In genomic region chr6:129318395-129318794, GRCm38 (mm10) we compare ENCODE assay signal across 21 mouse cellular contexts. TPM values are rescaled to one million over a fixed set of nuclear protein-coding genes. Genes with fewer than 3 reads are reported as not detected.
A peak's percentile ranks its signal among the peaks of the same experiment; 100 is the strongest.
DNase-seq lines count a peak whose midpoint lies in the region; ATAC-seq and TF ChIP-seq lines count a peak whose summit lies in the region.
"Had no signal": no experiment of that assay in that cellular context is flagged by ENCODE, and none has a peak within 500 bp of the region (broad histone marks: within the 10 kb centered on the region; RNA-seq: fewer than 3 reads in every experiment).

No protein-coding gene starts in this region.

- ATAC-seq in liver, embryonic 14.5 days (ENCODE audit: insufficient read depth), result no peak
- no peak for ATAC-seq in liver, embryonic 12.5 days
- peak; percentile 42 for ATAC-seq in CD4-positive, CD25-positive, alpha-beta regulatory T cell, adult 4 months
- ATAC-seq in megakaryocyte, adult 5-6 weeks (ENCODE audit: poor library complexity, severe bottlenecking), result 0 out of 2 replicates have a peak, but pooled peaks have one; percentile 39
- ATAC-seq: intestine, embryonic 16.5 days had no signal

- no peak overlapping the region for H3K27ac ChIP-seq in liver, embryonic 14.5 days
- no peak overlapping the region for H3K27ac ChIP-seq in liver, embryonic 12.5 days
- H3K27ac ChIP-seq: forebrain, embryonic 10.5 days; heart, embryonic 13.5 days; limb, embryonic 15.5 days; lung, embryonic 15.5 days had no signal

- WGBS in liver, embryonic 14.5 days (ENCODE audit: insufficient replicate concordance), result 31% methylated on average over 1 of the region's 1 CpGs
- WGBS in liver, embryonic 12.5 days (ENCODE audit: insufficient replicate concordance), result 24% methylated on average over 1 of the region's 1 CpGs

- no peak overlapping the region for H3K9ac ChIP-seq in liver, embryonic 14.5 days (replicated peaks)
- no peak overlapping the region for H3K9ac ChIP-seq in liver, embryonic 12.5 days
- H3K9ac ChIP-seq: heart, embryonic 13.5 days; limb, embryonic 15.5 days; lung, embryonic 15.5 days had no signal

- H3K4me3 ChIP-seq in liver, embryonic 14.5 days (ENCODE audit: insufficient read depth in 1 of 2, low read depth in 2 of 2, low read length in 2 of 2), result no peak overlapping the region
- H3K4me3 ChIP-seq in liver, embryonic 12.5 days, result no peak overlapping the region
- H3K4me3 ChIP-seq: forebrain, embryonic 10.5 days; heart, embryonic 13.5 days; limb, embryonic 15.5 days; lung, embryonic 15.5 days had no signal

- no peaks in the 10 kb centered on the region for H3K27me3 ChIP-seq in liver, embryonic 14.5 days (ENCODE audit: control insufficient read depth, insufficient read depth, low read length)
- no peaks in the 10 kb centered on the region for H3K27me3 ChIP-seq in liver, embryonic 12.5 days (replicated peaks)
- H3K27me3 ChIP-seq: heart, embryonic 13.5 days; limb, embryonic 15.5 days; lung, embryonic 15.5 days had no signal

- H3K4me2 ChIP-seq in liver, embryonic 14.5 days (ENCODE audit: low read depth), result no peak overlapping the region
- H3K4me2 ChIP-seq in liver, embryonic 12.5 days, result no peak overlapping the region
- H3K4me2 ChIP-seq: heart, embryonic 13.5 days; limb, embryonic 15.5 days; lung, embryonic 15.5 days had no signal

- H3K36me3 ChIP-seq in liver, embryonic 14.5 days (replicated peaks; ENCODE audit: control insufficient read depth, insufficient read depth, low read depth), result no peaks in the 10 kb centered on the region
- H3K36me3 ChIP-seq in liver, embryonic 12.5 days, result no peaks in the 10 kb centered on the region
- H3K36me3 ChIP-seq: forebrain, embryonic 10.5 days; heart, embryonic 13.5 days; limb, embryonic 15.5 days; lung, embryonic 15.5 days had no signal

- DNase-seq in liver, embryonic 14.5 days (ENCODE audit: low read depth in 3 of 3, low spot score in 3 of 3), result no peak
- DNase-seq in thymus, postnatal 25 days, result peak; percentile 65
- no peak for DNase-seq in c-Kit-positive CD71-positive TER-119-positive erythroid progenitor cells, embryonic 14.5 days (ENCODE audit: low spot score)
- no peak for DNase-seq in adrenal gland, postnatal 14 days
- no peak for DNase-seq in cerebellum, adult 11-12 months
- DNase-seq: cerebellum, adult 11 months; kidney, postnatal 25 days; layer of hippocampus, adult 9-11 months had no signal

- peak; percentile 30 for TF ChIP-seq CTCF in liver, embryonic 14.5 days (IDR thresholded peaks at IDR 0.05; ENCODE audit: low read depth)

- no peak for TF ChIP-seq EP300 in liver, embryonic 14.5 days (IDR thresholded peaks at IDR 0.05; ENCODE audit: low read depth)

- H3K4me1 ChIP-seq in liver, embryonic 14.5 days (replicated peaks; ENCODE audit: control insufficient read depth in 2 of 2, insufficient read depth in 2 of 2, low read length in 1 of 2), result no peaks in the 10 kb centered on the region
- H3K4me1 ChIP-seq in liver, embryonic 12.5 days, result no peaks in the 10 kb centered on the region
- H3K4me1 ChIP-seq: forebrain, embryonic 10.5 days; heart, embryonic 13.5 days; limb, embryonic 15.5 days; lung, embryonic 15.5 days had no signal

- H3K9me3 ChIP-seq in liver, embryonic 14.5 days (ENCODE audit: control insufficient read depth, low read length), result no peaks in the 10 kb centered on the region
- H3K9me3 ChIP-seq in liver, embryonic 12.5 days (replicated peaks), result no peaks in the 10 kb centered on the region
- H3K9me3 ChIP-seq: forebrain, embryonic 10.5 days; heart, embryonic 13.5 days; limb, embryonic 15.5 days; lung, embryonic 15.5 days had no signal

RNA-seq across cellular contexts. Expression of gene 4922502D21Rik, which starts 13.2 kb away (rescaled TPM):
- not detected in 2 replicates for polyA plus RNA-seq in liver, embryonic 14.5 days (2012; rRNA removed)
- not detected in 2 replicates for polyA plus RNA-seq in liver, embryonic 14.5 days (2014; fragmentation: Nextera tagmentation; extraction: Ambion mirVana)
- polyA plus RNA-seq in liver, embryonic 12.5 days (2016; fragmentation: Nextera tagmentation; extraction: Ambion mirVana), result not detected in 2 replicates
- not detected for polyA plus RNA-seq in CD4-positive, CD25-positive, alpha-beta regulatory T cell, adult 4 months (2017; shearing (Covaris generic))
- 0.54 TPM in 1 of 2 replicates, not detected in the other for total RNA-seq in megakaryocyte, adult 5-6 weeks (2015)
- 0.44 TPM in 1 of 2 replicates, not detected in the other for total RNA-seq in megakaryocyte, adult 5-6 weeks (2017)
- not detected in 2 replicates for total RNA-seq in adrenal gland, postnatal 14 days (2021)
- total RNA-seq: gastrocnemius, postnatal 4 days; hematopoietic stem cell, adult 5-6 weeks; left cerebral cortex, postnatal 14 days; megakaryocyte-erythroid progenitor cell, adult 5-6 weeks had no signal
- polyA plus RNA-seq: embryonic facial prominence, embryonic 14.5 days; forebrain, embryonic 10.5 days; heart, embryonic 13.5 days; intestine, embryonic 16.5 days; limb, embryonic 15.5 days; lung, embryonic 15.5 days had no signal

RNA-seq across cellular contexts. Expression of gene Clec12a, which starts 24.1 kb away (rescaled TPM):
- polyA plus RNA-seq in liver, embryonic 14.5 days (2012; rRNA removed), result 3.3 and 5.5 TPM in 2 replicates
- polyA plus RNA-seq in liver, embryonic 14.5 days (2014; fragmentation: Nextera tagmentation; extraction: Ambion mirVana), result 9.5 and 10.4 TPM in 2 replicates
- polyA plus RNA-seq in liver, embryonic 12.5 days (2016; fragmentation: Nextera tagmentation; extraction: Ambion mirVana), result 2.7 and 3.3 TPM in 2 replicates
- polyA plus RNA-seq in CD4-positive, CD25-positive, alpha-beta regulatory T cell, adult 4 months (2017; shearing (Covaris generic)), result 1 to 10 TPM; 1.3 to 1.4 TPM
- 449 and 472 TPM in 2 replicates for total RNA-seq in megakaryocyte, adult 5-6 weeks (2015)
- 389 and 405 TPM in 2 replicates for total RNA-seq in megakaryocyte, adult 5-6 weeks (2017)
- total RNA-seq in adrenal gland, postnatal 14 days (2021), result 0.67 and 0.79 TPM in 2 replicates

RNA-seq across cellular contexts. Expression of gene Cd69, which starts 43.2 kb away (rescaled TPM):
- polyA plus RNA-seq in liver, embryonic 14.5 days (2012; rRNA removed), result 0.44 and 0.98 TPM in 2 replicates
- polyA plus RNA-seq in liver, embryonic 14.5 days (2014; fragmentation: Nextera tagmentation; extraction: Ambion mirVana), result 0.97 and 1.1 TPM in 2 replicates
- polyA plus RNA-seq in liver, embryonic 12.5 days (2016; fragmentation: Nextera tagmentation; extraction: Ambion mirVana), result 1.3 TPM in 2 replicates
- 100 to 1,000 TPM; 220 to 231 TPM for polyA plus RNA-seq in CD4-positive, CD25-positive, alpha-beta regulatory T cell, adult 4 months (2017; shearing (Covaris generic))
- 21.3 and 25.9 TPM in 2 replicates for total RNA-seq in megakaryocyte, adult 5-6 weeks (2015)
- 20.6 and 22.7 TPM in 2 replicates for total RNA-seq in megakaryocyte, adult 5-6 weeks (2017)
- 0.56 and 4.0 TPM in 2 replicates for total RNA-seq in adrenal gland, postnatal 14 days (2021)
- total RNA-seq: left cerebral cortex, postnatal 14 days had no signal
- polyA plus RNA-seq: heart, embryonic 13.5 days had no signal

Comparison
In these comparisons a context has a peak if more than half of its experiments do, and no peak if none do; other contexts are left out.
1. ATAC-seq: peak in CD4-positive, CD25-positive, alpha-beta regulatory T cell, adult 4 months (single experiment) and megakaryocyte, adult 5-6 weeks (single experiment); none in liver, embryonic 14.5 days (single experiment) and liver, embryonic 12.5 days (single experiment).
2. RNA of gene Cd69, which starts 43.2 kb away (polyA plus RNA-seq): 220 to 231 TPM in CD4-positive, CD25-positive, alpha-beta regulatory T cell, adult 4 months; 1.3 TPM in liver, embryonic 12.5 days and 0.44 to 1.1 TPM in liver, embryonic 14.5 days; every median in the first group is over 10 times any median in the second.